Mouse (Mus musculus) liver, adult 2 months (tissue): ENCODE measurements around the gene Rbks. TPM values are rescaled to one million over a fixed set of nuclear protein-coding genes. Genes with fewer than 3 reads are reported as not detected.

Source experiments
- DNase-seq: peaks from one replicate; pipeline ENCODE4 v3.0.0-alpha.2; 2011; ENCODE audit warnings: low read depth, low spot score; ENCODE audit errors: extremely low read depth
- H3K27ac ChIP-seq: fragments of 200-500 bp; replicated peaks from 2 replicates; pipeline ENCODE4 v1.5.1; 2012; ENCODE audit warnings: low read depth, mild to moderate bottlenecking, control low read depth, inconsistent platforms, low read length; ENCODE audit not compliant: insufficient read depth
- H3K27me3 ChIP-seq: fragments of 200-500 bp; 2 replicates; pipeline ENCODE4 v1.6.1; 2012; ENCODE audit warnings: mild to moderate bottlenecking, moderate library complexity, low read length, inconsistent platforms; ENCODE audit not compliant: control insufficient read depth, insufficient read depth
- H3K36me3 ChIP-seq: fragments of 200-500 bp; 2 replicates; pipeline ENCODE4 v1.6.1; 2012; ENCODE audit warnings: low read length, inconsistent platforms; ENCODE audit not compliant: control insufficient read depth, insufficient read depth
- H3K4me1 ChIP-seq: fragments of 200-500 bp; 2 replicates; pipeline ENCODE4 v1.6.1; 2011; ENCODE audit warnings: low read length; ENCODE audit not compliant: control insufficient read depth, insufficient read depth
- H3K4me3 ChIP-seq: fragments of 200-500 bp; 2 replicates; pipeline ENCODE4 v1.5.1; 2011; ENCODE audit warnings: low read depth, mild to moderate bottlenecking, control low read depth, low read length, moderate library complexity; ENCODE audit not compliant: insufficient read depth
- H3K79me2 ChIP-seq: fragments of 200-500 bp; 2 replicates; pipeline ENCODE4 v1.6.1; 2012; ENCODE audit warnings: inconsistent platforms, mild to moderate bottlenecking, low read length, moderate library complexity; ENCODE audit not compliant: control insufficient read depth, insufficient read depth
- H3K9ac ChIP-seq: fragments of 200-500 bp; 2 replicates; pipeline ENCODE4 v1.6.1; 2012; ENCODE audit warnings: low read depth, mild to moderate bottlenecking, control low read depth, inconsistent platforms, low read length
- CTCF ChIP-seq: fragments of 200-500 bp; IDR thresholded peaks from 2 replicates; pipeline ENCODE4 v1.5.1; 2011; ENCODE audit warnings: low read depth, low read length, control low read depth
- POLR2A ChIP-seq: fragments of 200-500 bp; IDR thresholded peaks from 2 replicates; pipeline ENCODE4 v1.6.1; 2011; ENCODE audit warnings: low read length, control low read depth; ENCODE audit not compliant: insufficient read depth; ENCODE audit errors: extremely low read depth
- WGBS: fragments of 180-500 bp; shearing (Covaris S2); methylation state at CpG from one replicate; pipeline ENCODE4 v1.1.7; 2018; 5-methylcytosine and 5-hydroxymethylcytosine counted together
- polyA plus RNA-seq: library from polyadenylated mRNA; depleted of rRNA; stranded (reverse); fragments of >200 nt; gene quantifications from 2 replicates; pipeline ENCODE4 v1.2.3, GENCODE M21; 2012
- total RNA-seq: library from RNA; depleted of rRNA; stranded (reverse); fragments of >200 nt; gene quantifications from 2 replicates; pipeline ENCODE4 v1.2.3, GENCODE M21; 2014

Rbks gene
- total and polyA plus RNA-seq, 2 experiments, result 11.6 to 18.4 TPM

DNA sequence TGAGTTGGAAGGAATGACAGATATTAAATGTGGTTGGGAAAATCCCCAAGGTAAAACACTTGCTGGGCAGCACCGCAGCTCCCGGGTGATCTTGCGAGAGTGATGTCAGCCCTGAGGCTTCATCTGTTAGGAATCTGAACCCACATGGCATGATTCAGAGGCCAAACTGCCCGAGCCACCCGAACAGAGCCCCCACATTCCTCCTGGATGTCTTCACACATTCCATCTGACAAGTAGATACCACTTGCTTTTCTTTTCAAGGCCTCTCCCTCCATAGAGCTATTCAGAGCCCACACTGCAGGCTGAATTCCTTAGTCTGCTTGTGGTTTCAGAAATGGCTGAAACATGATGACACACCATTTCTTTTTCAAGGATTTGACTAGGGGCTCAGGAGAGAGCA lies 67.4 kb downstream of the Rbks start:
- no peak overlapping the region for H3K9ac ChIP-seq
- DNase-seq, result no peak
- 80% methylated on average over 5 of the region's 5 CpGs for WGBS
- H3K4me3 ChIP-seq, result no peak overlapping the region
- H3K4me1 ChIP-seq, result no peaks in the 10 kb centered on the region
- no peaks in the 10 kb centered on the region for H3K27me3 ChIP-seq
- H3K27ac ChIP-seq, result no peak overlapping the region
- H3K79me2 ChIP-seq, result no peaks in the 10 kb centered on the region
- peaks cover 2% of the 10 kb centered on the region; the same call in 1 of the 2 replicates for H3K36me3 ChIP-seq
- TF ChIP-seq POLR2A (no peak), CTCF (no peak)

DNA sequence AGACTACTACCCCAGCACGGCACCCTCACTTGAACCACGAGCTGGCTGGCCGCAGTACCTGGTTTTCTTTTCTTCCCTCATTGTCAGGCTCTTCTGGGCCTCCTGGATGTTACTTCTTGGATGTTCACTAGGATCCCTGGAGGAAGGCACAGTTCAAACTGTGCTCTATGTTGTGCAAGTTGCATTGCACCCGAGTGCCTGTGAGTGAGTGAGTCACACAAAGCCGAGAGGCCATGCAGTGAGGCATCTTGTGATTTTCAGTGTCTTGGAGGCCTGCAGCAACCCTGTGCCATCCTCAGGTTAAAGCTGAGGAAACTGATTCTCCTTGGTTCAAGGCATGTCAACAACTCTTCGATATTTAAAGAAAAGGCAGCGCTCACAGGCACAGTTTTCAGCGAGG lies 68.9 kb downstream of the Rbks start:
- WGBS, result 90% methylated on average over 8 of the region's 8 CpGs
- Histone ChIP-seq H3K27ac (no peak overlapping the region), H3K4me1 (no peaks in the 10 kb centered on the region), H3K79me2 (no peaks in the 10 kb centered on the region), H3K4me3 (no peak overlapping the region), H3K36me3 (no peaks in the 10 kb centered on the region), H3K27me3 (no peaks in the 10 kb centered on the region), H3K9ac (no peak overlapping the region)
- no peak for DNase-seq
- TF ChIP-seq CTCF (no peak), POLR2A (no peak)

DNA sequence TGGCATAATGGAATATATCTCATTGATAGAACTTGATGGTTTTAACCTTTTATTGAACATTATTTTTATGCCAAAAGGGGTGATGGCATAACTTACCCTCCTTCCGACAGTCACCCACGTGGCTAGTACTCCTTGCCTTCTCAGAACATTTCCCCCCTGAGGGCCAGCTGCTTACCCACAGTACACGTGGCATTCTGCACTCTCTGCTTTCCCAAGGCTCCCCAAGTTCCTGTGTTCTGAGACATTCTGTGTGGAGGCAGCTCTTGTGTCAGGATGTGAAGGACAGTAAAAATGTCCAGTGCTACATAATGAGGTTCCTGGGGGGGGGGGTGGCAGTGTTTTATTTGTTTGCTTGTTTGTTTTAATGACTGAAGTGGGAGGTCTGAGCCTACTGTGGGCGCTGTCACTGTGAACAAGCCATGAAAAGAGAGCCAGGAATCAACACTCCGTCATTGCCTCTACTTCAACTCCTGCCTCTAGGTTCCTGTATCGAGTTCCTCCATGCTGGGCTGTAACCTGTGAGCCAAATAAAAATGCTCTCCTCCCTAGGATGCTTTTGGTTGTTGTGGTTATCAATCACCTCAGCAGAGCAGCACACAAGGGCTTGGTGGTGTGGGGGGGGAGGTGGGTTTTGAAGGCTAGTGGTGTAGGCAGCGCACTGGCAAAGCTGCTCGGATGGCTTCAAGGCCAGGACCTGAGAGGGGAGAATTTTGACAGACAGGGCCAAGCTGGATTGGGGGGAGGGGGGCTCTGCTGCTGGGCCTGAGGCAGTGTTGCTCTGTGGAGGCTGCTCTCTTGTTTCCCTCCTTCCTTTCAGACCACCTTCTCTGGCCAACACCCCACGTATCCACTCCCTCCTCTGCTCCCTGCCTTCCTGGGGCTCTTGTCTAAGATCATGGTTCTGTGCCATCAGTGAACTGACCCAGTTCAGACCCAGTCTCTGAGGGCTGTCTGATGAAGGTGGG lies 69.6 kb downstream of the Rbks start:
- Histone ChIP-seq H3K4me1 (no peaks in the 10 kb centered on the region), H3K9ac (no peak overlapping the region), H3K27ac (no peak overlapping the region), H3K4me3 (no peak overlapping the region), H3K27me3 (no peaks in the 10 kb centered on the region), H3K79me2 (no peaks in the 10 kb centered on the region), H3K36me3 (no peaks in the 10 kb centered on the region)
- no peak for DNase-seq
- 87% methylated on average over 9 of the region's 9 CpGs for WGBS
- TF ChIP-seq POLR2A, result no peak
- no peak for TF ChIP-seq CTCF

DNA sequence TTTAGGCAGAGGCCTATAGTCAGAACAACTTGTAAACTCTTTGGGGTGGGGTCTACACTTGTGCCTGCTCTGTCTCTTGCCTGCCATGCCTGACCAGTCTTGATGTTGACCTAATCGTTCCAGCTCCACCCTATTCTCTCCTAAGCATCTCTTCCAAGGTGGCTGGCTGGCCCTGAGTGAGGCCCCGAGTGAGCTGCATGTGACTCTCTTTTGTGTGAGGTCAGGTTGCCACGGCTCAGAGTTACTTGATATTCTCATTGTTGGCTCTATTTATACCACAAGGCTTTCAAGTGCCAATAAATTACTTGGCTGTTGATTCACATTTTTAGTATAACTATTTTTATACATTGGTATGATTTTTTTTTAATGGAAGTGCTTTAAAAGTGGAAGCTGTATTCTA lies 70.3 kb downstream of the Rbks start:
- H3K27me3 ChIP-seq, result no peaks in the 10 kb centered on the region
- TF ChIP-seq CTCF (no peak), POLR2A (no peak)
- H3K9ac ChIP-seq, result no peak overlapping the region
- no peak for DNase-seq
- no peak overlapping the region for H3K4me3 ChIP-seq
- no peaks in the 10 kb centered on the region for H3K4me1 ChIP-seq
- no peaks in the 10 kb centered on the region; the same call in 1 of the 2 replicates for H3K36me3 ChIP-seq
- H3K79me2 ChIP-seq, result no peaks in the 10 kb centered on the region
- no peak overlapping the region for H3K27ac ChIP-seq
- 67% methylated on average over 3 of the region's 3 CpGs for WGBS

DNA sequence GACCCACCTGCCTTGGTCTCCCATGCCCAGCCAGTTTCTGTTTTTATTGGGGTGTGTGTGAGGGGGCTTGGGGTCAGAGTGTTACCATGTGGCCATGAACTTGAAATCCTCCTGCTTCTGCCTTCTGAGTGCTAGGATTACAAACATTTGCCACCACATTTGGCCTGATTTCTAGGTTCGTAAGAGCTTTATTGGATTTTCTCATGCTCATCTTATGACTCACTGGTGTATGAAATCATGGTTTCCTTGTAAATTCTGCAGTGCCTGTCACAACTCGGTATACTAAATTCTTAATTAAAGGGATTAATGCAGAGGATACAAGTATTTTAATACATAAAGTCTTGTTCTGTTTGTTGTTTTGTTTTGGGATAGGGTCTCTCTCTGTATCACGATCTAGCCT lies 77.1 kb downstream of the Rbks start:
- peaks cover 4% of the 10 kb centered on the region; the same call in 1 of the 2 replicates for H3K79me2 ChIP-seq
- 89% methylated on average over 3 of the region's 3 CpGs for WGBS
- no peaks in the 10 kb centered on the region for H3K4me1 ChIP-seq
- no peak overlapping the region for H3K9ac ChIP-seq
- no peak for DNase-seq
- H3K27me3 ChIP-seq, result no peaks in the 10 kb centered on the region
- no peak overlapping the region for H3K27ac ChIP-seq
- H3K36me3 ChIP-seq, result peaks cover 24% of the 10 kb centered on the region
- H3K4me3 ChIP-seq, result no peak overlapping the region
- TF ChIP-seq POLR2A (no peak), CTCF (no peak)
